Mouse (Mus musculus): ENCODE results near the gene Spint2. TPM values are rescaled to one million over a fixed set of nuclear protein-coding genes. Genes with fewer than 3 reads are reported as not detected.

The Spint2 gene
- 12.3 TPM for polyA plus RNA-seq (2014; fragmentation: Illumina TruSeq; extraction: RNeasy Lipid Tissue Mini Kit (QIAGEN cat#74804); ENCODE audit: low read depth, low replicate concordance)

GRCm38 (mm10) chr7:29281201-29282073, at the start of gene Spint2:
Gene Spint2, minus strand, starts transcription at chr7:29281912.

DNA sequence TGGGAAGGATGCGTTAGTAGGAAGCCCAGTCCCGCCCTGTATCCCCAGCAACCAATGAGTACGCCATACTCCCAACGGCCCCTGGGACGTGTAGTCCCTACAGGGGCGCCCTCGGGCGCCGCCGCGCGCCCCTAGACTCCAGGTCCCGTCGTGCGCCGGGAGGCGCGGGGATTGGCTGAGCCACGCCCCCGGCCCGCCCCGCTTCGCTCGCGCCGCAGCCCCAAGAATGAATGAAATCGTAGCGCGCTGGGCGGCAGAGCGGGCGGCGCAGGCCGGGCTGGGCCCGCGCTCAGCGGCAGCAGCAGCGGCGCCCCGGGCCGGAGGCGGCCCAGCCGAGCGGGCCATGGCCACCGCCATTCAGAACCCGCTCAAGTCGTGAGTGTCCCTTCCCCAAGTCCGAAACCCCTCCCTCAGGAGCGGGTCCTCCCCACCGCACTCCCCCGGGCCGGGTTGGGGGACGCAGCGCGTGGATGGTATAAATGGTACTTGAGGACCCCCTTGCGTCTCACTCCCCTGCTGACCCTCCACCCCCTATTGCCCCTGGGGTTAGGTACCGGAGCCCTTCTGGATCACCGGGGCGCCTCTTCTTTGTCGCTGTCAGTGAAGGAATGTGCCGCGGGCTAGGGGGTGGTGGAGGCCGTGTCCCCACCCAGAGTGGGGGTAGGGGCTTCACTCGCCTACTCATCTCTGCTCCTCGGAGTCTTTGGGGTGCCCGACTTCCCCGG, 22.2 kb upstream of the Spint2 start, which contains the start of gene Dpf1:
Gene Dpf1, plus strand, starts transcription at position 214 of the 725 bp plus-strand sequence.

DNA sequence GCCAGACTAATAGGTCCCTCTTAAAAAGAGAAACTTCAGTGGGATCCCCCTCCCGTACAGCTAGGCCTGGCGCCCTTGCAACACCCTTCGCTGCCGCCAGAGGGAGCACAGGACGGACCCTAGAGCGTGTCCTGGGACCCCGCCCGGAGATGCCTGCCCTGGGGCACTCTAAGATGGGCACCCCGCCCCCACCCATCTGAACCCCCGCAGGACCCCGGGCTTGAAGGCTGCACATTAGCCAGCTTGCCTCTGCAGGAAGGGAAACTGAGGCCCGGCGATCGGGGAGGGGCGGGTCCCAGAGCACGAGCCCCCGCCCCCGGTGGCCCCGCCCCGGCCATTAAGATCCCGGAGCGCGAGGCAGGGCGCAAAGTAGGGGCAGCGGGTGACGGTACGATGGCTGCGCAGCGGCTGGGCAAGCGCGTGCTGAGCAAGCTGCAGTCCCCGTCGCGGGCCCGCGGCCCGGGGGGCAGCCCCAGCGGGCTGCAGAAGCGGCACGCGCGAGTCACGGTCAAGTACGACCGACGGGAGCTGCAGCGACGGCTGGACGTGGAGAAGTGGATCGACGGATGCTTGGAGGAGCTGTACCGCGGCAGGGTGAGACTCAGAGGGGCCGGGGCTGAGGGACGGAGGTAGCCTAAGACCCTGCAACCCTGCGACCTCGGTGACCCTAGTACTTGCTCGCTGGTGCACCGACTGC, 7.4 kb upstream of the Spint2 start, which contains the start of gene Ppp1r14a:
Gene Ppp1r14a, plus strand, starts transcription at position 367 of the 697 bp plus-strand sequence.

DNA sequence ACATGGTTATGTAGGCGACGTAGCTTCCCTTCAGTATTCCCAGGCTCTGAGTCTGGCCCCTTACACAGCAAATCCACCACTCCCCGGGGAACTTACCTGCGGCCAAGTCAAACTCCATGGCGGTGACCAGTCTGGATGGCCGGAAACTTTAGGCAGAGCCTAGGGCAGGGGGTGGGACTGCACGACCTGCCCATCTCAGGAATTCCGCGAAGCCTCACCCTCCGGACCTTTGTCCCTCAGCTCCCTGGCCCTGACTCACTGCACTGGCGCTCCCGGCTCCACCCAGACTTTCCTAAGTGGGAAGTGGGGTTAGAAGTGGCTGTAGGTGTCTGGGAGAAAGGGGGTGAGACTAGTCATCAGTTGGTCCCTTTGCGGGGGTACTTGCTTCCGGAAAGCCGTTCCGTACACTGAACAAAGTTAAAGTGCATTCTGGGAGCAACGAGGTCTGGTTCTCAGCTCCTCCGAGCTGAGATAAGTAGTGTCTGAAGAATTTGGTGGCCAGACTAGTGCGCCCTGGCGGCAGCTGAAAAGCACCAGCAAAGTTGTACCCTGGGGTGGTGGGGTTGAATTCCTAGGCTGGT, 33.4 kb downstream of the Spint2 start, which contains the start of gene 2200002D01Rik:
Gene 2200002D01Rik, minus strand, starts transcription at position 206 of the 581 bp plus-strand sequence.

GRCm38 (mm10) chr7:29238019-29238967, 43.4 kb downstream of the Spint2 start, which contains the start of gene Yif1b:
Gene Yif1b, plus strand, starts transcription at chr7:29238329.

DNA sequence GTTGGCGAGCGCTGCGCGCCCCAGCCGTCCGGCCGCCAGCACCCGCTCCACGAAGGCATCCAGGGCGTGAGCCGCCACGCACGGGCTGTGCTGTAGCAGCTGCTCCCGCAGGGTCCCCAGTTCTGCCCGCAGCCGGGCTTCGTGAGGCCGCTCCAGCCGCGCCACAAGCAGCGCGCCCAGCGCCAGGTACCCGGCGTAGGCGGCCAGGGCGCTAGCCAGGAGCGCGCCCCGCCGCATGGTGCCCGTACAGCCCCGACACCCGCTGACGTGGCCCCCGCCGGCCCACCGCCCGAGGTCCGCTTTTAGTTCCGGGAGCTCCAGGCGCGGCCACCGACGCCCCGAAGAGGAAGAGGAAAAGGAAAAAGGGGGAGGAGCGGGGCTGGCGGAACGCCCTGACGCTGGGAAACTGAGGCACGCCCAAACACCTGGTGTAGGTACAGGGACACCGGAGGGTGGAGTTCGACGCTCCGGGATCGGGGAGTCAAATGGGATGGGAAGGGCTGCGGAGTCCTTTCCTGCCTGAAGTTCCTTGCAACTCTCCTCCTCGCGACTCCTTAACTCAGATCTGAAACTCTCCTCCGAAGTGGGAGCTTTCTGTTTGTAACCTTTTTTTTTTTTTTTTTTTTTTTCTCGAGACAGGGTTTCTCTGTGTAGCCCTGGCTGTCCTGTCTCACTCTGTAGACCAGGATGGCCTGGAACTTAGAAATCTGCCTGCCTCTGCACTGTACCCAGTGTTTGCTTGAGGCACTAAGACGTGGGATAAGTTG, 49.3 kb downstream of the Spint2 start, which contains the start of gene Kcnk6:
Gene Kcnk6, minus strand, starts transcription at position 269 of the 767 bp plus-strand sequence.

GRCm38 (mm10) chr7:29213675-29214082, 68.0 kb downstream of the Spint2 start, which contains the start of gene Catsperg1:
Gene Catsperg1, minus strand, starts transcription at chr7:29214035.

Other genes with a start within 250 kb of the Spint2 start
- 0.14 TPM for gene Ryr1, start 156.7 kb downstream of the Spint2 start, polyA plus RNA-seq (2014; fragmentation: Illumina TruSeq; extraction: RNeasy Lipid Tissue Mini Kit (QIAGEN cat#74804); ENCODE audit: low read depth, low replicate concordance)
- gene Rasgrp4, start 147.1 kb downstream of the Spint2 start, polyA plus RNA-seq (2014; fragmentation: Illumina TruSeq; extraction: RNeasy Lipid Tissue Mini Kit (QIAGEN cat#74804); ENCODE audit: low read depth, low replicate concordance) = 0.11 TPM
- 3.0 TPM for gene Fam98c, start 125.7 kb downstream of the Spint2 start, polyA plus RNA-seq (2014; fragmentation: Illumina TruSeq; extraction: RNeasy Lipid Tissue Mini Kit (QIAGEN cat#74804); ENCODE audit: low read depth, low replicate concordance)
- gene Ggn, start 111.7 kb downstream of the Spint2 start, polyA plus RNA-seq (2014; fragmentation: Illumina TruSeq; extraction: RNeasy Lipid Tissue Mini Kit (QIAGEN cat#74804); ENCODE audit: low read depth, low replicate concordance) = 2.6 TPM
- 29.2 TPM for gene Spred3, start 111.5 kb downstream of the Spint2 start, polyA plus RNA-seq (2014; fragmentation: Illumina TruSeq; extraction: RNeasy Lipid Tissue Mini Kit (QIAGEN cat#74804); ENCODE audit: low read depth, low replicate concordance)
- gene Psmd8, start 101.2 kb downstream of the Spint2 start, polyA plus RNA-seq (2014; fragmentation: Illumina TruSeq; extraction: RNeasy Lipid Tissue Mini Kit (QIAGEN cat#74804); ENCODE audit: low read depth, low replicate concordance) = 214 TPM
- gene Catsperg1, start 67.9 kb downstream of the Spint2 start, polyA plus RNA-seq (2014; fragmentation: Illumina TruSeq; extraction: RNeasy Lipid Tissue Mini Kit (QIAGEN cat#74804); ENCODE audit: low read depth, low replicate concordance) = 169 TPM
- 2.8 TPM for gene Kcnk6, start 49.4 kb downstream of the Spint2 start, polyA plus RNA-seq (2014; fragmentation: Illumina TruSeq; extraction: RNeasy Lipid Tissue Mini Kit (QIAGEN cat#74804); ENCODE audit: low read depth, low replicate concordance)
- gene Yif1b, start 43.6 kb downstream of the Spint2 start, polyA plus RNA-seq (2014; fragmentation: Illumina TruSeq; extraction: RNeasy Lipid Tissue Mini Kit (QIAGEN cat#74804); ENCODE audit: low read depth, low replicate concordance) = 1.7 TPM
- gene 2200002D01Rik, start 33.4 kb downstream of the Spint2 start, polyA plus RNA-seq (2014; fragmentation: Illumina TruSeq; extraction: RNeasy Lipid Tissue Mini Kit (QIAGEN cat#74804); ENCODE audit: low read depth, low replicate concordance) = not detected
- gene Ppp1r14a, start 7.4 kb upstream of the Spint2 start, polyA plus RNA-seq (2014; fragmentation: Illumina TruSeq; extraction: RNeasy Lipid Tissue Mini Kit (QIAGEN cat#74804); ENCODE audit: low read depth, low replicate concordance) = 0.36 TPM
- 1.1 TPM for gene Dpf1, start 22.0 kb upstream of the Spint2 start, polyA plus RNA-seq (2014; fragmentation: Illumina TruSeq; extraction: RNeasy Lipid Tissue Mini Kit (QIAGEN cat#74804); ENCODE audit: low read depth, low replicate concordance)
- gene Sipa1l3, start 236.7 kb upstream of the Spint2 start, polyA plus RNA-seq (2014; fragmentation: Illumina TruSeq; extraction: RNeasy Lipid Tissue Mini Kit (QIAGEN cat#74804); ENCODE audit: low read depth, low replicate concordance) = 4.1 TPM